Mouse (Mus musculus): Measurements from ENCODE around the gene Inpp5f.

GRCm38 (mm10) chr7:128740334-128740733, 129.2 kb downstream of the Inpp5f start, which contains the start of gene Mcmbp:
- TF ChIP-seq GATA1 (IDR thresholded peaks at IDR 0.05; ENCODE audit: low read length) (no peak), TAL1 (IDR thresholded peaks at IDR 0.05; ENCODE audit: low read length) (no peak)

Data from erythroblast, embryonic 14.5 days (primary cell).